ENCODE assay signal across 7 mouse cellular contexts in the genomic region with DNA sequence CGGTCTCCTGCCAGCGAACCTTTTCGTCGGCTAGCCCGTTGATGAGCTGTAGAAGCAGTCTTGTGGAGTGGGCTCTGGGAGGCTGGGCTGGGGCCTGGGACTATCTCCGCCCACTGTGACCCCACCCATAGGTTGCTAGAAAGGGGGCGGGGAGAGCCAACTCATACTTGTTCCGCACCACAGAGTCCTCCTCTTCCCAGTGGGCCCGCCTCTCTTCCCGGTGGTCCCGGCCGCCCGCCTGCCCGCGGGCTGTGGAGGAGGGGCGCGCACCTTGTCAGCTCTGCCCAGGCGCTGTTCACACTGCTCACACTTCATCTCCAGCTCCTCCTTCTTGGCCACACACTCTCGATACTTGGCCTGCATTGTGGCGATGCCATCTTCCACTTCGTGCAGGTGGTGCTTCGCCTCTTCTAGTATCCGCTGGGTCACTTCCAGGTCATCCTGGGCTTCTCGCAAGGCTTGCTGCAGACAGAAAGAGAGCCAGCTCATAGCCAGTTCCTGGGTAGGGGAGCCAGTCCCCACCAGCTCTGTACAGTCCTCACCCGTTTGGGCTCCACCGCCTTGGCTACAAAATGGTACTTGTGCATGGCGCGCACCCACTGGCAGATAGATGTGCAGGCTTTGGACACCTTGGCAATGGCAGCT. TPM values are rescaled to one million over a fixed set of nuclear protein-coding genes. Genes with fewer than 3 reads are reported as not detected.
A peak's percentile ranks its signal among the peaks of the same experiment; 100 is the strongest.
DNase-seq lines count a peak whose midpoint lies in the region; ATAC-seq and TF ChIP-seq lines count a peak whose summit lies in the region.

No protein-coding gene starts in this region.

- no peak overlapping the region for H3K9ac ChIP-seq in forebrain, postnatal 0 days
- no peak overlapping the region for H3K9ac ChIP-seq in liver, embryonic 15.5 days
- peak overlapping the region; percentile 11; the same call in 1 of the 2 replicates for H3K9ac ChIP-seq in neural tube, embryonic 14.5 days (replicated peaks; ENCODE audit: low read depth, low read length)

- TF ChIP-seq CTCF in forebrain, postnatal 0 days (IDR thresholded peaks at IDR 0.05; ENCODE audit: low read depth): no peak

- H3K36me3 ChIP-seq in forebrain, postnatal 0 days (ENCODE audit: insufficient read depth): no peaks in the 10 kb centered on the region
- no peaks in the 10 kb centered on the region for H3K36me3 ChIP-seq in liver, embryonic 15.5 days (replicated peaks)
- no peaks in the 10 kb centered on the region for H3K36me3 ChIP-seq in neural tube, embryonic 14.5 days (ENCODE audit: control insufficient read depth, insufficient read depth, low read length)

- WGBS in forebrain, postnatal 0 days: 13% methylated on average over 27 of the region's 28 CpGs
- WGBS in liver, embryonic 15.5 days (ENCODE audit: insufficient replicate concordance): 20% methylated on average over 28 of the region's 28 CpGs
- 18% methylated on average over 26 of the region's 28 CpGs for whole genome bisulfite sequencing in neural tube, embryonic 14.5 days

- peak overlapping the region; percentile 44 for H3K4me2 ChIP-seq in forebrain, postnatal 0 days (ENCODE audit: low read depth)
- peak overlapping the region; percentile 61 for H3K4me2 ChIP-seq in liver, embryonic 15.5 days
- peak overlapping the region; percentile 41 for H3K4me2 ChIP-seq in neural tube, embryonic 14.5 days (ENCODE audit: low read depth, low read length)

- peak; percentile 60 for ATAC-seq in forebrain, postnatal 0 days
- ATAC-seq in liver, embryonic 15.5 days (ENCODE audit: insufficient read depth): no peak
- peak; percentile 50; the same call in 1 of the 2 replicates for ATAC-seq in neural tube, embryonic 14.5 days (ENCODE audit: low read depth)

- peak overlapping the region; percentile 9; the same call in 1 of the 2 replicates for H3K4me3 ChIP-seq in forebrain, postnatal 0 days (ENCODE audit: low read depth, low read length)
- H3K4me3 ChIP-seq in liver, embryonic 15.5 days (replicated peaks): peak overlapping the region; percentile 31; the same call in 1 of the 2 replicates
- peak overlapping the region; percentile 12; the same call in 1 of the 2 replicates for H3K4me3 ChIP-seq in neural tube, embryonic 14.5 days (ENCODE audit: low read depth, low read length)

- no peaks in the 10 kb centered on the region for H3K9me3 ChIP-seq in forebrain, postnatal 0 days (ENCODE audit: low read length)
- no peaks in the 10 kb centered on the region for H3K9me3 ChIP-seq in liver, embryonic 15.5 days (replicated peaks)
- no peaks in the 10 kb centered on the region for H3K9me3 ChIP-seq in neural tube, embryonic 14.5 days (ENCODE audit: control insufficient read depth, low read length)

- peak; percentile 54 for DNase-seq in urinary bladder, postnatal 14 days (ENCODE audit: low spot score)
- DNase-seq in urinary bladder, postnatal 10 days (ENCODE audit: low spot score): no peak
- DNase-seq in forebrain, postnatal 0 days: peak; percentile 50
- DNase-seq in kidney, postnatal 36 days: peak; percentile 29 to 31
- no peak for DNase-seq in spleen, adult 12 weeks (ENCODE audit: low spot score)

- H3K4me1 ChIP-seq in forebrain, postnatal 0 days (ENCODE audit: insufficient read depth): peaks cover 20% of the 10 kb centered on the region
- H3K4me1 ChIP-seq in liver, embryonic 15.5 days (replicated peaks): peaks cover 10% of the 10 kb centered on the region
- peaks cover 19% of the 10 kb centered on the region for H3K4me1 ChIP-seq in neural tube, embryonic 14.5 days (ENCODE audit: control insufficient read depth, insufficient read depth, low read length)

- H3K27me3 ChIP-seq in forebrain, postnatal 0 days (ENCODE audit: insufficient read depth, low read length): no peaks in the 10 kb centered on the region
- H3K27me3 ChIP-seq in liver, embryonic 15.5 days: peaks cover 22% of the 10 kb centered on the region
- no peaks in the 10 kb centered on the region for H3K27me3 ChIP-seq in neural tube, embryonic 14.5 days (ENCODE audit: control insufficient read depth, insufficient read depth, low read length)

- peak overlapping the region; percentile 82 for H3K27ac ChIP-seq in forebrain, postnatal 0 days (ENCODE audit: low read depth, low read length)
- no peak overlapping the region for H3K27ac ChIP-seq in liver, embryonic 15.5 days (replicated peaks)
- peak overlapping the region; percentile 34; the same call in 1 of the 2 replicates for H3K27ac ChIP-seq in neural tube, embryonic 14.5 days (ENCODE audit: low read depth, low read length)

RNA-seq across cellular contexts. Expression of a gene that starts 18.3 kb away (rescaled TPM):
- total RNA-seq in forebrain, postnatal 0 days (2014; rRNA removed): 136 and 139 TPM in 2 replicates
- polyA plus RNA-seq in forebrain, postnatal 0 days (2015; fragmentation: Nextera tagmentation; extraction: Ambion mirVana): 104 and 115 TPM in 2 replicates
- polyA plus RNA-seq in liver, embryonic 15.5 days (2015; fragmentation: Nextera tagmentation; extraction: Ambion mirVana): 35.8 and 37.6 TPM in 2 replicates
- polyA plus RNA-seq in neural tube, embryonic 14.5 days (2014; fragmentation: Nextera tagmentation; extraction: Ambion mirVana): 97.5 and 101 TPM in 2 replicates

RNA-seq across cellular contexts. Expression of a gene that starts 18.5 kb away (rescaled TPM):
- 7.1 and 8.6 TPM in 2 replicates for total RNA-seq in forebrain, postnatal 0 days (2014; rRNA removed)
- polyA plus RNA-seq in forebrain, postnatal 0 days (2015; fragmentation: Nextera tagmentation; extraction: Ambion mirVana): 12.2 and 12.9 TPM in 2 replicates
- polyA plus RNA-seq in liver, embryonic 15.5 days (2015; fragmentation: Nextera tagmentation; extraction: Ambion mirVana): 5.6 and 6.3 TPM in 2 replicates
- polyA plus RNA-seq in neural tube, embryonic 14.5 days (2014; fragmentation: Nextera tagmentation; extraction: Ambion mirVana): 11.8 TPM in 2 replicates

RNA-seq across cellular contexts. Expression of a gene that starts 51.9 kb away (rescaled TPM):
- 2.2 and 3.7 TPM in 2 replicates for total RNA-seq in forebrain, postnatal 0 days (2014; rRNA removed)
- polyA plus RNA-seq in forebrain, postnatal 0 days (2015; fragmentation: Nextera tagmentation; extraction: Ambion mirVana): 0.23 and 0.31 TPM in 2 replicates
- 0.03 and 0.08 TPM in 2 replicates for polyA plus RNA-seq in liver, embryonic 15.5 days (2015; fragmentation: Nextera tagmentation; extraction: Ambion mirVana)
- polyA plus RNA-seq in neural tube, embryonic 14.5 days (2014; fragmentation: Nextera tagmentation; extraction: Ambion mirVana): 0.13 and 0.21 TPM in 2 replicates

RNA-seq across cellular contexts. Expression of a gene that starts 52.8 kb away (rescaled TPM):
- 211 and 300 TPM in 2 replicates for total RNA-seq in forebrain, postnatal 0 days (2014; rRNA removed)
- 148 and 199 TPM in 2 replicates for polyA plus RNA-seq in forebrain, postnatal 0 days (2015; fragmentation: Nextera tagmentation; extraction: Ambion mirVana)
- 92.3 and 115 TPM in 2 replicates for polyA plus RNA-seq in liver, embryonic 15.5 days (2015; fragmentation: Nextera tagmentation; extraction: Ambion mirVana)
- polyA plus RNA-seq in neural tube, embryonic 14.5 days (2014; fragmentation: Nextera tagmentation; extraction: Ambion mirVana): 282 and 335 TPM in 2 replicates

RNA-seq across cellular contexts. Expression of a gene that starts 54.1 kb away (rescaled TPM):
- 4.6 and 7.2 TPM in 2 replicates for total RNA-seq in forebrain, postnatal 0 days (2014; rRNA removed)
- polyA plus RNA-seq in forebrain, postnatal 0 days (2015; fragmentation: Nextera tagmentation; extraction: Ambion mirVana): 1.7 and 2.3 TPM in 2 replicates
- polyA plus RNA-seq in liver, embryonic 15.5 days (2015; fragmentation: Nextera tagmentation; extraction: Ambion mirVana): 0.09 and 0.14 TPM in 2 replicates
- 3.6 and 4.0 TPM in 2 replicates for polyA plus RNA-seq in neural tube, embryonic 14.5 days (2014; fragmentation: Nextera tagmentation; extraction: Ambion mirVana)

Comparison
In these comparisons a context has a peak if more than half of its experiments do, and no peak if none do; other contexts are left out.
1. DNase-seq: peak in urinary bladder, postnatal 14 days (single experiment), forebrain, postnatal 0 days (single experiment) and kidney, postnatal 36 days (2 of 2); none in urinary bladder, postnatal 10 days (single experiment) and spleen, adult 12 weeks (single experiment).
2. Peak in every context shown above with its lines, with median percentiles within 50 percentile points of each other: H3K4me2 ChIP-seq and H3K4me3 ChIP-seq.